Mouse (Mus musculus): ENCODE data around the gene Ndel1.

DNA sequence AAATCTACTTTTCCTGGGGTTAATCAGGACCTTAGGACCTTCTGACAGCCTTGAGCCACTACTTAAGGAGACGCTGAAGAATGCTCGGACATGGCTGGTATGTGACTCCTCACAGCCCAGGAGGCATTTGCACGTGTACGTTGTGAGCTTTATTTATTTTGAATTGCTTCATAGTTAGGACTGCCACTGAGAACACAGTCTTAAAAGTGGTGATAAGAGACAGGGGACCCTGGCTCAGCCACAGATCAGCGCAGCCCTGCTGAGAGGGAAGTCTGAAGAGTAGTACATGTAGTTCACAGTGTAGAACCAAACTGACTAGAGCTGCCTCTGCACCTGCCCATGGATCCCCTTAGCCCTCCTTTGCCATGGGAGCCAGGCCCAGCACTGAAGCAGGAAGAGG is 20.2 kb upstream of the Ndel1 start:
- no peak for TF ChIP-seq MEF2A (IDR thresholded peaks at IDR 0.05; ENCODE audit: borderline replicate concordance, low read depth, low read length)
- TF ChIP-seq TCF12 (IDR thresholded peaks at IDR 0.05; ENCODE audit: low read depth, low read length), result no peak
- no peak for TF ChIP-seq POLR2A (IDR thresholded peaks at IDR 0.05; ENCODE audit: low read depth, low read length)
- TF ChIP-seq NELFE (IDR thresholded peaks at IDR 0.05; ENCODE audit: low read depth, low read length), result no peak
